ENCODE assay signal across 17 mouse cellular contexts in the genomic region with DNA sequence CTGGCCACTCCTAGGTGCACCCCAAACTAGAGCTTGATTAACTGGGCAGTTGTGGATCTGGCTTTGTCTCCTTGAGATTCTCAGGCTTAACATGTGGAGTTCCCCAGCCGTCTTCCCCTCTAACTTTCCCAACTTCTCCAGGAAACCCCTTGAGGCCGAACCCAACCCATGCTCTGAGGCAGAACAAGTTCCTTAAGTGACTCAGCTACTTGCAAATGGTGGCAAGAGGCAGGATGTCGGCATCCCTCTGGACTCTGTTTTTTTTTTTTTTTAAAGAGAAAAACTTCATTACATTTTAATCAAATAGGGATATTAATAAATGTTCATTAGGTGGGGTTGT. TPM values are rescaled to one million over a fixed set of nuclear protein-coding genes. Genes with fewer than 3 reads are reported as not detected.
DNase-seq lines count a peak whose midpoint lies in the region; ATAC-seq and TF ChIP-seq lines count a peak whose summit lies in the region.
"Had no signal": no experiment of that assay in that cellular context is flagged by ENCODE, and none has a peak within 500 bp of the region (broad histone marks: within the 10 kb centered on the region; RNA-seq: fewer than 3 reads in every experiment).

No protein-coding gene starts in this region.

- H3K36me3 ChIP-seq in CH12.LX (replicated peaks in 1 of 2; ENCODE audit: control insufficient read depth in 1 of 2, insufficient read depth in 1 of 2, low read length in 1 of 2) (no peaks in the 10 kb centered on the region), ES-E14 (ENCODE audit: control insufficient read depth, insufficient read depth, low read length, poor library complexity, severe bottlenecking) (no peaks in the 10 kb centered on the region)
- no peaks in the 10 kb centered on the region for H3K36me3 ChIP-seq in midbrain, embryonic 15.5 days (replicated peaks)

- TF ChIP-seq RAD21 in CH12.LX (IDR thresholded peaks at IDR 0.05; ENCODE audit: low read depth, low read length) = no peak

- H3K4me1 ChIP-seq in CH12.LX (ENCODE audit: control insufficient read depth in 1 of 2, insufficient read depth in 2 of 2) (peaks cover 0 to 9% of the 10 kb centered on the region in 2 experiments; a peak in 2 of 4 replicates), ES-E14 (ENCODE audit: control insufficient read depth in 2 of 2, insufficient read depth in 2 of 2, low read length in 2 of 2, poor library complexity in 1 of 2) (peaks cover 18 to 25% of the 10 kb centered on the region in 2 experiments)
- peaks cover 12% of the 10 kb centered on the region for H3K4me1 ChIP-seq in midbrain, embryonic 15.5 days

- H3K27ac ChIP-seq in CH12.LX (ENCODE audit: insufficient read depth, low read depth) (no peak overlapping the region), ES-E14 (ENCODE audit: insufficient read depth, low read depth, low read length, poor library complexity, severe bottlenecking) (peak overlapping the region; percentile 96)
- no peak overlapping the region for H3K27ac ChIP-seq in midbrain, embryonic 15.5 days
- H3K27ac ChIP-seq: gastrocnemius, adult 2 months had no signal

- DNase-seq in CH12.LX (ENCODE audit: extremely low read depth) = no peak
- no peak for DNase-seq in ES-E14 (ENCODE audit: low read depth, low spot score)
- no peak for DNase-seq in adrenal gland, postnatal 4 days (ENCODE audit: low spot score in 2 of 2)
- no peak for DNase-seq in cerebellum, postnatal 36 days
- DNase-seq in adrenal gland, postnatal 36 days = no peak
- DNase-seq: adrenal gland, adult 2 months; cerebellum, adult 9-11 months; forebrain, postnatal 0 days; gastrocnemius, adult 2 months; heart, postnatal 10 days; left cerebral cortex, postnatal 4 days; lung, adult 18-20 months; thymus, adult 2 months had no signal

- dilution Hi-C loops in CH12.LX (cut with MboI; ENCODE audit: extremely low pct_ligation_motif_present, extremely low pct_unique_long_range_greater_than_20kb, low sequenced_read_pairs) = no loop called here

- H3K27me3 ChIP-seq in CH12.LX (replicated peaks) = no peaks in the 10 kb centered on the region
- H3K27me3 ChIP-seq in midbrain, embryonic 15.5 days (replicated peaks) = no peaks in the 10 kb centered on the region

- peak overlapping the region; percentile 5; the same call in 1 of the 2 replicates for H3K4me2 ChIP-seq in CH12.LX (ENCODE audit: insufficient read depth, low read depth, poor library complexity, severe bottlenecking)
- no peak overlapping the region for H3K4me2 ChIP-seq in midbrain, embryonic 15.5 days

- no peak for TF ChIP-seq POLR2A in CH12.LX (IDR thresholded peaks at IDR 0.05; ENCODE audit: low read depth, low read length)

- ATAC-seq in granulocyte monocyte progenitor cell, adult 5-6 weeks (replicated peaks; ENCODE audit: poor library complexity, severe bottlenecking) = peak; percentile 71
- ATAC-seq in megakaryocyte, adult 5-6 weeks (ENCODE audit: poor library complexity, severe bottlenecking) = peak; percentile 82
- no peak for ATAC-seq in midbrain, embryonic 15.5 days (replicated peaks)
- ATAC-seq: forebrain, postnatal 0 days; hindbrain, embryonic 16.5 days had no signal

- H3K9me3 ChIP-seq in CH12.LX (replicated peaks; ENCODE audit: low read length) (no peaks in the 10 kb centered on the region), ES-E14 (ENCODE audit: control insufficient read depth, insufficient read depth, low read depth, low read length) (no peaks in the 10 kb centered on the region)
- H3K9me3 ChIP-seq in midbrain, embryonic 15.5 days = no peaks in the 10 kb centered on the region

- in situ Hi-C loops in CH12.LX (cut with MboI; ENCODE audit: low pct_ligation_motif_present, low pct_unique_long_range_greater_than_20kb, low sequenced_read_pairs) (no loop called here), ES-E14 (cut with MboI; ENCODE audit: low sequenced_read_pairs in 2 of 2, unreplicated experiment in 2 of 2) (no loop called here)

- H3K4me3 ChIP-seq in CH12.LX (replicated peaks in 1 of 3; ENCODE audit: low read depth in 2 of 3, low read length in 2 of 3, poor library complexity in 1 of 3) (no peak overlapping the region), ES-E14 (ENCODE audit: insufficient read depth in 1 of 2, low read depth in 1 of 2, low read length in 2 of 2, poor library complexity in 1 of 2, severe bottlenecking in 1 of 2) (peak overlapping the region; percentile 4 to 22)
- no peak overlapping the region for H3K4me3 ChIP-seq in midbrain, embryonic 15.5 days
- H3K4me3 ChIP-seq: gastrocnemius, adult 2 months had no signal

- no peak for TF ChIP-seq CTCF in CH12.LX (conservative IDR thresholded peaks at IDR 0.05 in 1 of 2, IDR thresholded peaks at IDR 0.05 in 1 of 2; ENCODE audit: low read depth in 2 of 2, low read length in 2 of 2)

- TF ChIP-seq EP300 in CH12.LX (IDR thresholded peaks at IDR 0.05; ENCODE audit: low read length) = no peak

- no peaks in the 10 kb centered on the region for H3K79me2 ChIP-seq in CH12.LX (replicated peaks; ENCODE audit: control insufficient read depth, extremely low read depth, insufficient read depth, poor library complexity, severe bottlenecking)

- H3K9ac ChIP-seq in CH12.LX (ENCODE audit: insufficient read depth, low read depth) (no peak overlapping the region), ES-E14 (ENCODE audit: insufficient read depth, low read depth, low read length, poor library complexity, severe bottlenecking) (peak overlapping the region; percentile 65)
- H3K9ac ChIP-seq in midbrain, embryonic 15.5 days = no peak overlapping the region
- H3K9ac ChIP-seq: forebrain, postnatal 0 days had no signal

- WGBS in midbrain, embryonic 15.5 days = 68% methylated on average over 3 of the region's 3 CpGs

TF ChIP-seq in CH12.LX, 34 proteins besides CTCF, POLR2A, EP300 and RAD21 (continues in another document):
- no peak for TF ChIP-seq SIN3A (IDR thresholded peaks at IDR 0.05; ENCODE audit: low read length)
- TF ChIP-seq POLR2AphosphoS2 (IDR thresholded peaks at IDR 0.05; ENCODE audit: low read depth, low read length) = no peak
- no peak for TF ChIP-seq JUN (IDR thresholded peaks at IDR 0.05; ENCODE audit: insufficient read depth, low read depth, low read length)
- no peak for TF ChIP-seq JUND (conservative IDR thresholded peaks at IDR 0.05; ENCODE audit: low read depth, low read length)
- no peak for TF ChIP-seq MYC (IDR thresholded peaks at IDR 0.05; ENCODE audit: low read depth, low read length)
- TF ChIP-seq MXI1 (IDR thresholded peaks at IDR 0.05; ENCODE audit: low read depth, low read length) = no peak
- no peak for TF ChIP-seq GABPA (IDR thresholded peaks at IDR 0.05; ENCODE audit: insufficient replicate concordance, low read depth, low read length)
- TF ChIP-seq USF2 (conservative IDR thresholded peaks at IDR 0.05; ENCODE audit: low read depth, low read length) = no peak
- TF ChIP-seq NELFE (IDR thresholded peaks at IDR 0.05; ENCODE audit: low read depth, low read length) = no peak
- TF ChIP-seq E2F4 (IDR thresholded peaks at IDR 0.05; ENCODE audit: insufficient replicate concordance, low read depth, low read length) = no peak
- no peak for TF ChIP-seq ZNF384 (IDR thresholded peaks at IDR 0.05; ENCODE audit: low read depth, low read length)
- TF ChIP-seq ZMIZ1 (IDR thresholded peaks at IDR 0.05; ENCODE audit: low read depth, low read length) = no peak
- no peak for TF ChIP-seq TBP (conservative IDR thresholded peaks at IDR 0.05; ENCODE audit: low read depth, low read length)
- no peak for TF ChIP-seq ZKSCAN1 (IDR thresholded peaks at IDR 0.05; ENCODE audit: borderline replicate concordance, low read depth, low read length)
- TF ChIP-seq ELF1 (IDR thresholded peaks at IDR 0.05; ENCODE audit: low read depth, low read length) = no peak
- no peak for TF ChIP-seq ETS1 (conservative IDR thresholded peaks at IDR 0.05; ENCODE audit: low read depth, low read length)
- no peak for TF ChIP-seq ZC3H11A (IDR thresholded peaks at IDR 0.05; ENCODE audit: low read depth, low read length)

TF ChIP-seq in ES-E14, 5 proteins besides CTCF, POLR2A, EP300 and RAD21:
- TF ChIP-seq CHD2 (IDR thresholded peaks at IDR 0.05; ENCODE audit: low read depth, low read length) (no peak), ZC3H11A (IDR thresholded peaks at IDR 0.05; ENCODE audit: borderline replicate concordance, low read depth, low read length) (no peak), MAFK (IDR thresholded peaks at IDR 0.05; ENCODE audit: insufficient read depth, low read depth, low read length) (no peak), HCFC1 (IDR thresholded peaks at IDR 0.05; ENCODE audit: borderline replicate concordance, insufficient read depth, low read length) (no peak), ZNF384 (IDR thresholded peaks at IDR 0.05; ENCODE audit: low read depth, low read length) (no peak)

RNA-seq across cellular contexts. Expression of gene Sgk1, which starts 54.5 kb away (rescaled TPM):
- total RNA-seq in CH12.LX (2012; rRNA removed) (0.76 and 0.97 TPM in 2 replicates), CH12.LX (2014; rRNA removed) (16.0 and 16.1 TPM in 2 replicates), ES-E14 (2012; rRNA removed) (217 and 263 TPM in 2 replicates)
- 4.3 and 4.6 TPM in 2 replicates for polyA plus RNA-seq in CH12.LX (2012; ENCODE audit: insufficient read length, low read depth)
- total RNA-seq in granulocyte monocyte progenitor cell, adult 5-6 weeks (2014; fragmentation: Nextera tagmentation) = 1.2 and 8.2 TPM in 2 replicates
- 8.5 and 12.6 TPM in 2 replicates for total RNA-seq in granulocyte monocyte progenitor cell, adult 5-6 weeks (2017)
- total RNA-seq in megakaryocyte, adult 5-6 weeks (2015) = 27.2 and 31.3 TPM in 2 replicates
- 43.9 and 48.3 TPM in 2 replicates for total RNA-seq in megakaryocyte, adult 5-6 weeks (2017)
- polyA plus RNA-seq in midbrain, embryonic 15.5 days (2015; fragmentation: Nextera tagmentation; extraction: Ambion mirVana) = 40.8 and 45.1 TPM in 2 replicates
- total RNA-seq in adrenal gland, postnatal 4 days (2021) = 100 to 1,000 TPM; 116 to 120 TPM
- total RNA-seq in adrenal gland, postnatal 36 days (2021) = 100 to 1,000 TPM; 110 to 144 TPM

Comparison
In these comparisons a context has a peak if more than half of its experiments do, and no peak if none do; other contexts are left out.
1. H3K4me3 ChIP-seq: peak in ES-E14 (2 of 2); none in CH12.LX (0 of 3) and midbrain, embryonic 15.5 days (single experiment).